Mouse (Mus musculus) spleen, postnatal 4 days (tissue): Measurements from ENCODE around the gene Slc4a1.
"Not testable (repeated sequence)": the region's sequence is repeated elsewhere in the genome, so short reads cannot be mapped to it uniquely, and the experiment has no call there.

Source experiments
- DNase-seq, 2 experiments: peaks; one replicate each; pipeline ENCODE4 v3.0.0; 2022; ENCODE audit warnings: low spot score in 2 of 2

The Slc4a1 gene

GRCm38 (mm10) chr11:102366103-102366502 lies at the start of gene Slc4a1:
Gene Slc4a1 (minus strand): TSS chr11:102366203.
- not testable (repeated sequence) for DNase-seq

GRCm38 (mm10) chr11:102415034-102415802 lies 49.2 kb upstream of the Slc4a1 start:
- DNase-seq = no peak

GRCm38 (mm10) chr11:102413059-102413458 lies 47.1 kb upstream of the Slc4a1 start:
- DNase-seq = no peak

- DNase-seq = peak; percentile 90 to 97
These were observed 45.7 kb upstream of the Slc4a1 start for GRCm38 (mm10) chr11:102411704-102412103.

GRCm38 (mm10) chr11:102411061-102411460 lies 45.1 kb upstream of the Slc4a1 start:
- no peak for DNase-seq

GRCm38 (mm10) chr11:102410345-102410744 lies 44.3 kb upstream of the Slc4a1 start:
- not testable (repeated sequence) for DNase-seq

GRCm38 (mm10) chr11:102409795-102410330 lies 43.9 kb upstream of the Slc4a1 start:
- no peak for DNase-seq

GRCm38 (mm10) chr11:102408888-102409794 lies 43.1 kb upstream of the Slc4a1 start:
- no peak for DNase-seq

GRCm38 (mm10) chr11:102408344-102408876 lies 42.4 kb upstream of the Slc4a1 start:
- DNase-seq = peak; percentile 96

GRCm38 (mm10) chr11:102407834-102408215 lies 41.8 kb upstream of the Slc4a1 start, which contains the start of gene Slc25a39:
Gene Slc25a39 (minus strand): TSS chr11:102407946.
- no peak for DNase-seq

GRCm38 (mm10) chr11:102406900-102407833 lies 41.2 kb upstream of the Slc4a1 start:
- DNase-seq = peak; percentile 97 to 99

GRCm38 (mm10) chr11:102406401-102406800 lies 40.4 kb upstream of the Slc4a1 start:
- DNase-seq = peak in 1 of 2 experiments; percentile 67

GRCm38 (mm10) chr11:102405544-102406285 lies 39.7 kb upstream of the Slc4a1 start:
- no peak for DNase-seq

GRCm38 (mm10) chr11:102404161-102405010 lies 38.4 kb upstream of the Slc4a1 start:
- no peak for DNase-seq

GRCm38 (mm10) chr11:102403657-102404056 lies 37.7 kb upstream of the Slc4a1 start:
- DNase-seq = no peak

- peak in 1 of 2 experiments; percentile 63 for DNase-seq
These were observed 36.0 kb upstream of the Slc4a1 start for GRCm38 (mm10) chr11:102401898-102402500.

- peak in 1 of 2 experiments; percentile 66 for DNase-seq
These were observed 34.6 kb upstream of the Slc4a1 start for GRCm38 (mm10) chr11:102400513-102401084.

- DNase-seq = peak in 1 of 2 experiments; percentile 68
These were observed 33.6 kb upstream of the Slc4a1 start for GRCm38 (mm10) chr11:102399610-102400072.
